Mouse (Mus musculus) midbrain, embryonic 16.5 days (tissue): ENCODE measurements around the gene Gm37240. TPM values are rescaled to one million over a fixed set of nuclear protein-coding genes. Genes with fewer than 3 reads are reported as not detected.
"Not testable (repeated sequence)": the region's sequence is repeated elsewhere in the genome, so short reads cannot be mapped to it uniquely, and the experiment has no call there.

ENCODE experiments used
- ATAC-seq: fragments of 200-750 bp; cut with Nextera tagmentation; 2 replicates; pipeline ENCODE4 v1.8.0; 2017; ENCODE audit warnings: moderate TSS enrichment
- H3K27ac ChIP-seq: fragments of 300-500 bp; sonication (generic); 2 replicates; pipeline ENCODE4 v1.5.1; 2014; ENCODE audit warnings: mild to moderate bottlenecking, low read length, mixed read lengths
- H3K27me3 ChIP-seq: fragments of 300-500 bp; sonication (generic); 2 replicates; pipeline ENCODE4 v1.6.1; 2014; ENCODE audit warnings: low read depth, low read length, mixed read lengths; ENCODE audit not compliant: control insufficient read depth, insufficient read depth
- H3K36me3 ChIP-seq: fragments of 300-500 bp; sonication (generic); 2 replicates; pipeline ENCODE4 v1.6.1; 2014; ENCODE audit warnings: mild to moderate bottlenecking, low read length, moderate library complexity, mixed read lengths; ENCODE audit not compliant: control insufficient read depth, insufficient read depth
- H3K4me1 ChIP-seq: fragments of 300-500 bp; sonication (generic); 2 replicates; pipeline ENCODE4 v1.6.1; 2014; ENCODE audit warnings: mild to moderate bottlenecking, low read length, mixed read lengths; ENCODE audit not compliant: control insufficient read depth, insufficient read depth
- H3K4me2 ChIP-seq: fragments of 300-500 bp; sonication (generic); 2 replicates; pipeline ENCODE4 v1.6.1; 2014; ENCODE audit warnings: mild to moderate bottlenecking, low read length, mixed read lengths
- H3K4me3 ChIP-seq: fragments of 300-500 bp; sonication (generic); 2 replicates; pipeline ENCODE4 v1.5.1; 2014; ENCODE audit warnings: low read depth, mild to moderate bottlenecking, low read length, moderate library complexity, mixed read lengths
- H3K9ac ChIP-seq: fragments of 300-500 bp; sonication (generic); 2 replicates; pipeline ENCODE4 v1.6.1; 2014; ENCODE audit warnings: low read depth, low read length, mixed read lengths
- H3K9me3 ChIP-seq: fragments of 300-500 bp; sonication (generic); replicated peaks from 2 replicates; pipeline ENCODE4 v1.6.1; 2014; ENCODE audit warnings: mild to moderate bottlenecking, low read length, mixed read lengths; ENCODE audit not compliant: control insufficient read depth, poor library complexity, severe bottlenecking
- WGBS: fragments of 180-500 bp; shearing (Covaris S2); extraction: QIAGEN DNeasy Blood & Tissue Kit; methylation state at CpG from one replicate; pipeline ENCODE4 v1.1.7; 2014; 5-methylcytosine and 5-hydroxymethylcytosine counted together
- polyA plus RNA-seq: library from polyadenylated mRNA; unstranded; fragments of >200 nt; fragmentation: Nextera tagmentation; extraction: Ambion mirVana; gene quantifications from 2 replicates; pipeline ENCODE4 v1.2.1, GENCODE M21; 2015

Gene Gm37240
- polyA plus RNA-seq, 1 experiment from 2014 or later, result 0.26 TPM

DNA sequence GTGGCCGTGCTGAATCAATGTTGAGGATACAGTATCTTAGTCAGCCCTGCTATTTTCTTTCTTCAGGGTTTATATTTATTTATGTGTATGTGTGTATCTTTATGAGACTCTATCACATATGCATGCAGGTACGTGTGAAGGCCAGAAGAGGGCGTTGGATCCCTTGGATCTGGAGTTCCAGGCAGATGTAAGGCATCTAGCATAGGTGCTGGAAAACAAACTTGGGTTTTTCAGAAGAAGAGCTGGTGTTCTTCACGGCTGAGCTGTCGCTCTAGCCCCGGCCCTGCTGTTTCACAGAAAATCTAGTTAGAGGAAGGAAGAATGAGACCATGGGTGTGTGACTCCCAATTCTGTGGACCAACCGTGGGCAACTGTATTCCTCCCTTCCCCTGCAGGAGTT, 1229.3 kb downstream of the Gm37240 start:
- no peak overlapping the region for H3K27ac ChIP-seq
- H3K4me3 ChIP-seq, result no peak overlapping the region
- no peaks in the 10 kb centered on the region for H3K27me3 ChIP-seq
- WGBS, result 89% methylated on average over 7 of the region's 7 CpGs
- H3K9me3 ChIP-seq, result no peaks in the 10 kb centered on the region
- no peaks in the 10 kb centered on the region for H3K36me3 ChIP-seq
- ATAC-seq, result no peak
- no peak overlapping the region for H3K9ac ChIP-seq
- H3K4me2 ChIP-seq, result no peak overlapping the region
- peaks cover 14% of the 10 kb centered on the region for H3K4me1 ChIP-seq

DNA sequence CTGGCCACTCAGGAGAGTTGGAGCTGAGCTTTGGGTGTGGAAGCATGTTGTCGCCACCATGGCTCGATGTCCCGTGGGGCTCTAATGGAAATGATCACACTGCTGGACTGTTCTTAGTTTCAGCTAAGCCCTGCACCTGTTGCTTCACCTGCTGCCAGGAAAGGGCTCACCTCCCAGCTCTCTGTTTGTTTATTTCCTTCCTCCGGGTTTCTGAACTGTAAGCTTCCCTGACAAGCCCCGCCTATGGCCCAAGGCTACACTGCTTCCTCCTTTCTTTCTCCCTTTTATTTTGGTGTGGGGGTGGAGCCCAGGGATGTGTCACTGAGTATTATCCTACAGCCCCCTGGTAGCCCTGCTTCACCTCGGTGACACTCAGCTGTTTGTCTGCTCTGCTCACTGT, 1230.1 kb downstream of the Gm37240 start:
- 80% methylated on average over 6 of the region's 6 CpGs for WGBS
- Histone ChIP-seq H3K27ac (no peak overlapping the region), H3K9ac (no peak overlapping the region), H3K27me3 (no peaks in the 10 kb centered on the region), H3K4me1 (peaks cover 14% of the 10 kb centered on the region), H3K4me3 (no peak overlapping the region), H3K36me3 (no peaks in the 10 kb centered on the region), H3K4me2 (no peak overlapping the region), H3K9me3 (no peaks in the 10 kb centered on the region)
- ATAC-seq, result no peak

DNA sequence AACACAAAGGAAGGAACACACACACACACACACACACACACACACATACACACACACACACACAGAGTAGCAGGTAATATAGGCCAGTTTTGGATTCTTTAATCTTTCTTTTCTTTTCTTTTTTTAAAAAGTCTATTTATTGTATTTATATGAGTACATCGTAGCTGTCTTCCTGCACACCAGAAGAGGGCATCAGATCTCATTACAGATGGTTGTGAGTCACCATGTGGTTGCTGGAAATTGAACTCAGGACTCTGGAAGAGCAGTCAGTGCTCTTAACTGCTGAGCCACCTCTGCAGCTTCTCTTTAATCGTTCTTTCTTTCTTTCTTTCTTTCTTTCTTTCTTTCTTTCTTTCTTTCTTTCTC, 1231.5 kb downstream of the Gm37240 start:
- H3K9me3 ChIP-seq, H3K27ac ChIP-seq, H3K36me3 ChIP-seq, H3K9ac ChIP-seq, H3K4me3 ChIP-seq, ATAC-seq, H3K27me3 ChIP-seq: not testable (repeated sequence)
- Histone ChIP-seq H3K4me2 (peak overlapping the region; percentile 41), H3K4me1 (peaks cover 14% of the 10 kb centered on the region)
- WGBS, result 59% methylated on average over 2 of the region's 2 CpGs

DNA sequence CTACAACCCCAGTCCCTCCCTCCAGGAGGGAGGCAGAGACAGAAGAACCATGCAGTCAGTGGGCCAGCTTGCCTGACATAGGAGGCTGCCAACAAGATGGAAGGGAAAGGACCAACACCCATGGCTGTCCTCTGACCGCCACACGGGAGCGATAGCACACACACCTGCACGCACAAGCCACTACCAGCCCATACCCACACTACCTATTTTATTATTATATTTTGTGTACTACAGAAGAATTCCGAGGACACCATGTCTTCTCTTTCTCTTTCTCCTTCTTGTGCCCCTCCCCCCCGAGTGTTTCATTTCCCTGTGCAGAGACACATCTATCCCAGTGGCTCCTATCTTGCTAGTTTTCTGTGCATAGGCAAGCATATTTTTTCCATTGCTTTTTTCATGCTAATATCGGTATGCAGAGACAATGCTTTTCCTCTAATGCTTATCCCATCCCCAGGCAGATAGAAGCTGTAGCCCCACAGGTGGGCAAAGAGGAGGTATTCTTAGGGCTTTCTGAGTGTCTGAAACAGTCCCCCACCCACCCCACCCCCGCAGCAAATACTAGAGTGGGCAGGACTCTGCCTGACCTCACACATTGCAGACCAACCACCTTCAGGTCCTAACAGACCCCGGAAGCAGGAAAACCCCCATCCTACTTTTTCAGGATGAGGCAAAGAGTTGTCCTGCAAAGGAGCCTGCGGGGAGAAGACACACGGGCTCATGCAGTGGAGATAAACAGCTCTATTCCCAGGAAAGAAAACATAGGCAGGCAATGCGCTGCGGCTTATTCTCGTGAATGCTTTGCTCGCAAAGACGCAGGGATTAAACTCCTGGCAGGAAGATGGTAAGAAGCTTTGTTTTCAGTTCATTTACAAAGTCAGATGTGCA, 1232.2 kb downstream of the Gm37240 start:
- Histone ChIP-seq H3K4me3 (peak overlapping the region; percentile 16; the same call in 1 of the 2 replicates), H3K4me2 (peak overlapping the region; percentile 41), H3K9me3 (no peaks in the 10 kb centered on the region), H3K27me3 (no peaks in the 10 kb centered on the region), H3K36me3 (no peaks in the 10 kb centered on the region), H3K27ac (peak overlapping the region; percentile 26; the same call in 1 of the 2 replicates), H3K4me1 (peaks cover 14% of the 10 kb centered on the region), H3K9ac (no peak overlapping the region)
- WGBS, result 8% methylated on average over 16 of the region's 16 CpGs
- ATAC-seq, result peak; percentile 38; the same call in 1 of the 2 replicates

DNA sequence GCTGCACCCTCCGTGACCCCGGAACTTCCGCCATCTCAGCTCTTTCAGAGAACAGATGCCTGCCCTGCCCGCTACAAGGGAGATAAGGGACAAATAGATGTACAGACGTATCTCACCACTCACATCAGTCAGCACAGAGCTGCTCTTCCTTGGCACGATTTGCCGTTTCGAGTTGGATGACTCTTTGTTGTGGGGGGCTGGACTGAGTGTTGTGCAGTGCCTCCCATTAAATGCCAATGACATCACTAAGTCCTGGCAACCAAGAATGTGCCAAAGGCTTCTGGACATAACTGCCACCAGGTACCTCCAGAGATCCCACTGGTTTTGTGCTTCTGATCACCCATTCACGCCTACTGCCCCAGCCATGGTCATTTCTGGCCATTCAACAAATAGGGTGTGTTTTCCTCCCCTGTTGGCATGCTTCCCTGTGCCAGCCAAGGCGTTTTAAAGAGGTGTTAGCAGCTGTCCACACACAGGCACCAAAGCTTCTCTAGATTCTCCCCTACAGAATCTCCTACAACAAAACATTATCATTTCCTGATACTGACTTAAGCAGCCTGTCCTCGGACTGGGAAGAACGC, 1233.0 kb downstream of the Gm37240 start:
- Histone ChIP-seq H3K9me3 (no peaks in the 10 kb centered on the region), H3K36me3 (no peaks in the 10 kb centered on the region), H3K4me1 (peaks cover 14% of the 10 kb centered on the region), H3K9ac (no peak overlapping the region), H3K4me3 (no peak overlapping the region), H3K27ac (no peak overlapping the region), H3K4me2 (peak overlapping the region; percentile 41), H3K27me3 (no peaks in the 10 kb centered on the region)
- WGBS, result 35% methylated on average over 12 of the region's 12 CpGs
- peak; percentile 55 for ATAC-seq

DNA sequence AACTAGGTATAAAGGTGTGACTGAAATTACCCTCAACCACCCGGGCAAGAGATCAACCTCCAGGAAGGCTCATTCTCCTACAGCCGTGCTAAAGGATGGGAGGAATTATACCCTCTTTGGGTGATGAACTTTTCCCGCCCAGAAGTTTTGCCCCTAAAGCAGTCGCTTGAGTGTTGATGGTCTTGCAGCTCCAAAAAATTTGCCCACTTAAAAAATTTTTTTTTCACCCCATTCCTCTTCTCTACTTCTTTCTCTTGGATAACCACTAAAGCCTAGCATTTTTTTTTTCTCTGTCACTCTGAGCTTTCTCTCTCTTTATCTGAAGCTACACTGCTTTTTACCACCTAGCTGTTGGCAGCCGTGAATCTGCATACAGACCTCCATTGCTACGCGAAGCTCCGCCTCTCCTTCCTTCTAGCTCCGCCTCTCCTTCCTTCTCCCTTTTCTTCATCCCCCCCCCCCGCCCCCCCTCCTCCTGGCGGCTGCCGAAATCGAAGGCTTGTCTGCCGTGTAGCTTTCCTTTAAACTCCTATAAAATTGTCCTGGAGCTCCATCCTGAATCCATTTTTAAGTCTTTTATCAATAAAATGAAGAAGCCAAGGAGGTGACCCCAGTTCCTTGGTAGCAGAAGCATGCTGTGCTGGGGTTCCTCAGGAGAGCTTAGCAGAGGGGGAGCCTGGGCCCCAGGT, 1233.6 kb downstream of the Gm37240 start:
- no peak overlapping the region for H3K4me3 ChIP-seq
- H3K9me3 ChIP-seq, result no peaks in the 10 kb centered on the region
- H3K4me1 ChIP-seq, result peaks cover 14% of the 10 kb centered on the region
- H3K4me2 ChIP-seq, result peak overlapping the region; percentile 38
- no peak for ATAC-seq
- no peaks in the 10 kb centered on the region for H3K36me3 ChIP-seq
- H3K27ac ChIP-seq, result no peak overlapping the region
- WGBS, result 28% methylated on average over 13 of the region's 14 CpGs
- no peak overlapping the region for H3K9ac ChIP-seq
- no peaks in the 10 kb centered on the region for H3K27me3 ChIP-seq

DNA sequence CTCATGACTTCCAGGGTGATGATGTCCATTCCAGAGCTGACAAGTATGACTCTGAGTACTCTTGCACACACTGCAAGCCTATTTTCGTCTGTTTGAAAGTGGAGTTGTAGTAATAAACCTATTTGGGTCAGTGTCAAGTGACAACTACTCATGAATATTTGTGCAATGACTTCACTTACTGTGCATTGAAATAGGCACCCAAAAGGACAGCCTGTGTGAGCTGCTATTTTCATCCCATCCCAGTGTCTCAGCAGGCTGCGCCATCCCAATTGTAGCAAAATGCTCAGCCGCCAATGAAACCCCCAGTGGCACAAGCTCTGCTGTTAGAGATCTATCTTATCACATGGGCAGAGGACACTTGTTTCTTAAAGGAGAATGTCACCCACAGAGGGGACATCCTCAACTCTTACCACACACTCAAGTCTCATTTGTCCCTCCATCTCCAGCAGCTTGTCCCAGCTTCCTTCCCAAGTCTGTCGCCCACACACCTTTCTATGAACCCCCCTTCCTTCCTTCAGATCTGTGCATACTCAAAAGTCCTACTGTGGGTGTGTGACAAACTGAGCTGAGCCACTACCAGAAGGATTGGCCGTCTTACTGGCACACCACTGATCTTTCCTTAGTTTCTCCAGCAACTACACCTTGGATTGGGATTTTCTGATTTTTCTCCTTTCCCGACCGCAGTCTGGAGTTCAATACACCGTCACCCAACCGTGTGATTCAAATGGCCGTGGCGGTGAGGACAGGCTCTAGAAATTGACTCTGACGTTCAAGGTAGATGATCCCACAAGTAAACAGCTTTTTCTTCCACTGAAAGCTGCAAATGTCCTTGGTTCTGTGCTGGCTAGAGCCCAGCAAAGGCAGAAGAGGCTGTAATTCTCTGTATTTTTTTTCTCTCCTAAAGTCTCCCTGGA, 1234.4 kb downstream of the Gm37240 start:
- H3K4me2 ChIP-seq, result no peak overlapping the region

DNA sequence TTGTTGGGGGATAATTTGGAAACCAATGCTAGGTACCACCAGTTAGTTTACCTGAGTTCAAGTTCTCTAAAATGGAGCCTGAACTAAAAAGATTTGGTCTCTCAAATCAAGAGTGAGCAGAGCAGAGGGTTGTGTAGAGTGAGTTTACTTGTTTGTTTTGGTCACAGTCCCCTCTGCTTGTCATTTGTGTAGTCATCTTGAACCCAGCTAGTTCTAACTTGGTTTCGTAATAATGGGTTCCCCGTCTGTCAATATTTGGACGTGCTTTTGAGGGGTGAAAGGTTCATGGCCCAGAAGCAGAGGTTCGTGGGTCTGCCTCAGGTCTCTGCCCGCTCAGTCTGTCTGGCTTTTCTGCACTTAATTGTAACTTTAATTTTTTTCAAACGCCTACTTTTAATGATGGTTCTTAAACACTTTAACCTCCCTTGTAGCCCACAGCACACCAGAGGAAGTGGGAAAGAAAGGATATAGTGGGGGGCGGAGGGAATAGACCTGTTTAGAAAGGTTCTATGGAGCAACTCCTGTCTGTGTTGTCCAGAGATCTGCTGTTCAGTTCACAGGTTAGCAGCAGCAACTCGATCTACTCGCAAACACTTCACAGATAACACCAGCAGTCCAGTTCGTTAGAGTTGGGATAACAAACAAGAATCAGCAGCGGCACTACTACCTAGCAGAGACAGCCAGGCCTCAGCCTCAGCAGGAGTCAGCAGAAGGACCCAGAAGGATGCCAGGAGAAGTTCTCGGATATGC, 1237.6 kb downstream of the Gm37240 start:
- WGBS, result 93% methylated on average over 12 of the region's 12 CpGs
- no peak overlapping the region for H3K27ac ChIP-seq
- ATAC-seq, result no peak
- H3K9me3 ChIP-seq, result no peaks in the 10 kb centered on the region
- H3K9ac ChIP-seq, result no peak overlapping the region
- H3K4me1 ChIP-seq, result peaks cover 6% of the 10 kb centered on the region
- H3K4me2 ChIP-seq, result no peak overlapping the region
- H3K4me3 ChIP-seq, result no peak overlapping the region
- no peaks in the 10 kb centered on the region for H3K27me3 ChIP-seq
- H3K36me3 ChIP-seq, result no peaks in the 10 kb centered on the region

More for the DNA sequence above, 1234.4 kb downstream of the Gm37240 start:
- H3K4me3 ChIP-seq, result no peak overlapping the region
- 79% methylated on average over 12 of the region's 12 CpGs for WGBS
- H3K27me3 ChIP-seq, result no peaks in the 10 kb centered on the region
- H3K9ac ChIP-seq, result no peak overlapping the region
- ATAC-seq, result no peak
- H3K9me3 ChIP-seq, result no peaks in the 10 kb centered on the region
- H3K4me1 ChIP-seq, result peaks cover 14% of the 10 kb centered on the region
- H3K27ac ChIP-seq, result no peak overlapping the region
- H3K36me3 ChIP-seq, result no peaks in the 10 kb centered on the region
